Mouse (Mus musculus): ENCODE results near the gene Ptchd4. TPM values are rescaled to one million over a fixed set of nuclear protein-coding genes. Genes with fewer than 3 reads are reported as not detected.

Gene Ptchd4
- 3.7 and 4.7 TPM in 2 replicates for polyA plus RNA-seq (2016; fragmentation: Nextera tagmentation; extraction: Ambion mirVana)

- peak; percentile 85 for ATAC-seq (ENCODE audit: low FRiP score, low read depth)
- Histone ChIP-seq H3K9ac (replicated peaks) (peak within 1 kb of the TSS; percentile 62), H3K9me3 (no peaks in the 10 kb centered on the region), H3K4me2 (replicated peaks) (peak within 1 kb of the TSS; percentile 88), H3K36me3 (no peaks in the 10 kb centered on the region), H3K27ac (replicated peaks) (peak within 1 kb of the TSS; percentile 49; the same call in 1 of the 2 replicates), H3K27me3 (0 out of 2 replicates have a peak, but pooled peaks cover 8% of the 10 kb centered on the region), H3K4me1 (peaks cover 16% of the 10 kb centered on the region), H3K4me3 (peak within 1 kb of the TSS; percentile 66)
- under 1% methylated on average over 51 of the region's 56 CpGs for WGBS
Measured at GRCm38 (mm10) chr17:42315669-42316611, at the start of gene Ptchd4. Gene Ptchd4 (plus strand): TSS chr17:42315947.

DNA sequence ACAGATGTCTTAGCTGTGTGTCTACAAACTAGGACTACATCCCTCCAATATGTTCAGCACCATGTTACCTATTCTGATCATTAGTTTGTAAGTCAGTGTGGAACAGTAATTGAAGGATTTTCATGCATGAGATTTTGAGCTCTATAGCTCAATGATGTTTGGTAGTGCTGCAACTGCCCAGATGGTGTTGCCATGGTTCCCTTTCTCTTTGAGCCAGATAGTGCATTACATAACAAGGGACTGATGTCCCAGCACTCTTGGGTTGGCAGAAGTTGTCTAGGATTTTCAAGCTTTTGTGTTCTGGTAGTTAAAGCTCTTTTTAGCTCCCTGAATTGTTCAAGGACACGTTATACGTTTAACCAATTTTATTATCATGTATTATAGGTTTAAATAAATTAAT lies 38.9 kb upstream of the Ptchd4 start:
- Histone ChIP-seq H3K36me3 (no peaks in the 10 kb centered on the region), H3K4me3 (no peak overlapping the region), H3K4me2 (replicated peaks) (no peak overlapping the region), H3K27me3 (no peaks in the 10 kb centered on the region), H3K9ac (replicated peaks) (no peak overlapping the region), H3K27ac (replicated peaks) (no peak overlapping the region), H3K4me1 (no peaks in the 10 kb centered on the region), H3K9me3 (no peaks in the 10 kb centered on the region)
- 78% methylated on average over 2 of the region's 2 CpGs for WGBS
- no peak for ATAC-seq (ENCODE audit: low FRiP score, low read depth)

DNA sequence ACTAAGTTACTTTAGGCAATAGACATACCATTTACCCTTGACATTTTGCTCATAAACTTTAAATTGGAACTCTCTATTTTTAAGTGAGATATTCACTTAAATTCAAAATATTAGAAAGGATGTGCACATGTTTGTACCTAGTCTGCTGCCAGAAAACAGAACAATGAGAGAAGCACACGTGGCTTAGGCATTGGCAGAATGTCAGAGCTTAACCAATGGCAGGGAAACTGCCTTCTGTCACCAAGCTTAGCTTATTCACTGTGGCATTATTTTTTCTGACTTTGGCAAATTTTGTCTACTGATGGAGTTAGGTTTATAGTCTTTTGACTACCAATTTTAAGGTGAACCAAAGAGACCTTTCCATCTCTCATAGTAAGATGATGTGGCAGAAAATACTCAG lies 31.4 kb upstream of the Ptchd4 start:
- H3K27me3 ChIP-seq, result no peaks in the 10 kb centered on the region
- H3K36me3 ChIP-seq, result no peaks in the 10 kb centered on the region
- no peak for ATAC-seq (ENCODE audit: low FRiP score, low read depth)
- H3K4me3 ChIP-seq, result no peak overlapping the region
- H3K4me1 ChIP-seq, result no peaks in the 10 kb centered on the region
- H3K9ac ChIP-seq (replicated peaks), result no peak overlapping the region
- no peak overlapping the region for H3K27ac ChIP-seq (replicated peaks)
- no peaks in the 10 kb centered on the region for H3K9me3 ChIP-seq
- H3K4me2 ChIP-seq (replicated peaks), result no peak overlapping the region
- WGBS, result 77% methylated on average over 1 of the region's 1 CpGs

GRCm38 (mm10) chr17:42286255-42286654 lies 29.5 kb upstream of the Ptchd4 start:
- H3K4me2 ChIP-seq (replicated peaks), result no peak overlapping the region
- WGBS, result 79% methylated on average over 3 of the region's 3 CpGs
- no peak for ATAC-seq (ENCODE audit: low FRiP score, low read depth)
- no peak overlapping the region for H3K9ac ChIP-seq (replicated peaks)
- no peak overlapping the region for H3K27ac ChIP-seq (replicated peaks)
- no peaks in the 10 kb centered on the region for H3K27me3 ChIP-seq
- no peaks in the 10 kb centered on the region for H3K9me3 ChIP-seq
- no peak overlapping the region for H3K4me3 ChIP-seq
- no peaks in the 10 kb centered on the region for H3K4me1 ChIP-seq
- H3K36me3 ChIP-seq, result no peaks in the 10 kb centered on the region

- Histone ChIP-seq H3K36me3 (no peaks in the 10 kb centered on the region), H3K4me3 (no peak overlapping the region), H3K27ac (replicated peaks) (no peak overlapping the region), H3K27me3 (no peaks in the 10 kb centered on the region), H3K9ac (replicated peaks) (no peak overlapping the region), H3K4me1 (no peaks in the 10 kb centered on the region), H3K4me2 (replicated peaks) (no peak overlapping the region), H3K9me3 (no peaks in the 10 kb centered on the region)
- no peak for ATAC-seq (ENCODE audit: low FRiP score, low read depth)
Measured at GRCm38 (mm10) chr17:42290341-42290740, 25.4 kb upstream of the Ptchd4 start.

DNA sequence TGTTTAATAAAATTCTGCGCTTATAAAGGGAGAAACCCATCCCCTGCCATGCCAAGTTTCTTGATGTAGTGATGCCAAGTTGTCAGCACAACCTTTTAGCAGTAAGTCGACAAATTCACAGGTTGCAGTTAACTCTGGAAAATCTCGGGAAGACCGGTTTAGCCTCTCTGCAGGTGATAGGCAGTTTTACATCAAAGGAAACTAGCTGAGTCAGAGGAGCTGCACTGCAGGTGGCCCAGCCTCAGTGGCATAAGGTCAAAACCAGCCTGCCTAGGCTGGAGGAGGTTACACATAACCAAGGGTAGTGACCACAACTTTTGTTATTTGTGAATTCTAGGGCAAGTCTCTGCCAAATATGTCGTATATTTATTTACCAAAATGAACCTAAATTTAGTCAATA lies 24.0 kb upstream of the Ptchd4 start:
- no peaks in the 10 kb centered on the region for H3K27me3 ChIP-seq
- no peaks in the 10 kb centered on the region for H3K36me3 ChIP-seq
- H3K9ac ChIP-seq (replicated peaks), result no peak overlapping the region
- no peak overlapping the region for H3K4me2 ChIP-seq (replicated peaks)
- no peak overlapping the region for H3K27ac ChIP-seq (replicated peaks)
- WGBS, result 46% methylated on average over 5 of the region's 5 CpGs
- H3K9me3 ChIP-seq, result no peaks in the 10 kb centered on the region
- H3K4me3 ChIP-seq, result no peak overlapping the region
- no peaks in the 10 kb centered on the region for H3K4me1 ChIP-seq
- ATAC-seq (ENCODE audit: low FRiP score, low read depth), result no peak

- H3K27me3 ChIP-seq, result no peaks in the 10 kb centered on the region
- no peaks in the 10 kb centered on the region for H3K4me1 ChIP-seq
- 83% methylated on average over 4 of the region's 4 CpGs for WGBS
- no peak overlapping the region for H3K27ac ChIP-seq (replicated peaks)
- ATAC-seq (ENCODE audit: low FRiP score, low read depth), result no peak
- H3K9me3 ChIP-seq, result no peaks in the 10 kb centered on the region
- H3K36me3 ChIP-seq, result no peaks in the 10 kb centered on the region
- H3K4me2 ChIP-seq (replicated peaks), result no peak overlapping the region
- no peak overlapping the region for H3K9ac ChIP-seq (replicated peaks)
- no peak overlapping the region for H3K4me3 ChIP-seq
Measured at GRCm38 (mm10) chr17:42297986-42298385, 17.8 kb upstream of the Ptchd4 start.

DNA sequence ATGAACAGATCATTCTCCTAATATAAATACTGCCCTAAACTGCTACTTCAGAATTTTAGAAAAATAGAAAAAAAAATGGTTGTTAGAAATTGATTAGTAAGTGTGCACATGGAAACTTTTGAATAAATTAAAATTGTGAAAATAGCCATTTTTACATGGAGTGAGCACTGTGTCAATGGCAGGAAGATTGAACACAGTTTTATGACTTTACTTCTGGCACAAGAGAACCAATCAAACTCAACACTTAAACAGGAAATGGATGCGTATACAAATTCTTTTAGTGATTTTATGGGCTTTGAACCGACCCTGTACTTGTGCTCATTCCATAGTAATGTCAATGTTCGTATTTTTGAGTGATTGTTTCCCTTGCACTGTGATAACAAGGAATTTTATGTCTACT lies 16.1 kb upstream of the Ptchd4 start:
- H3K4me2 ChIP-seq (replicated peaks), result no peak overlapping the region

DNA sequence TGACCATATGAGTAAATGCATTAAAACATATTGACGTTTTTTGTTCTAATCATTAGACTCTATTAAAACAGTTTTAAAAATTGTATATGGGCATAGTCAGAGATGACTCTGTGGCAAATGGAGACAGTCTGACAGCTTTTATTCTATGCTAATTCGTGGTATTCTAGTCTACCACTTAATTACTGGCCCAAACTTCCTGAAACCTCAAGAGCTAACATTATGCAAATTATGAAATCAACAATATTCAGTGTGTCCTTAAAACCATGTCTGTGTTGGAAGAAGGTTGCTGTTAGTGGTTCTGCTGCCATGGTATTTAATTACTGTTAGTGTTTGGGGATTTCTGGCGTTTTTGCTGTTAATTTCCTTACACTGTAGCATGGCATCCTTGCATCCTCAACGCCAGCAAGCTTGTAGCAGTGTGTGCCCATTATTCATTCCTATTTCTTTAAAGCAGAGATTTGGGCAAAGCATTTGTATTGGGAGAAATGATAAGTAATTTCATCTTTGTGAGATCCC lies 12.6 kb upstream of the Ptchd4 start:
- no peak overlapping the region for H3K4me3 ChIP-seq
- no peaks in the 10 kb centered on the region for H3K9me3 ChIP-seq
- 70% methylated on average over 4 of the region's 4 CpGs for WGBS
- 0 out of 2 replicates have a peak, but pooled peaks have one; percentile 23 for ATAC-seq (ENCODE audit: low FRiP score, low read depth)
- H3K27me3 ChIP-seq, result no peaks in the 10 kb centered on the region
- no peak overlapping the region for H3K4me2 ChIP-seq (replicated peaks)
- H3K36me3 ChIP-seq, result no peaks in the 10 kb centered on the region
- no peak overlapping the region for H3K27ac ChIP-seq (replicated peaks)
- H3K4me1 ChIP-seq, result no peaks in the 10 kb centered on the region
- H3K9ac ChIP-seq (replicated peaks), result no peak overlapping the region

More for the DNA sequence above, 16.1 kb upstream of the Ptchd4 start:
- Histone ChIP-seq H3K9me3 (no peaks in the 10 kb centered on the region), H3K27me3 (no peaks in the 10 kb centered on the region), H3K4me3 (no peak overlapping the region), H3K4me1 (no peaks in the 10 kb centered on the region), H3K27ac (replicated peaks) (no peak overlapping the region), H3K9ac (replicated peaks) (no peak overlapping the region), H3K36me3 (no peaks in the 10 kb centered on the region)
- no peak for ATAC-seq (ENCODE audit: low FRiP score, low read depth)
- 88% methylated on average over 3 of the region's 3 CpGs for WGBS

GRCm38 (mm10) chr17:42304262-42304661 lies 11.5 kb upstream of the Ptchd4 start:
- no peak for ATAC-seq (ENCODE audit: low FRiP score, low read depth)
- H3K4me3 ChIP-seq, result no peak overlapping the region
- no peak overlapping the region for H3K27ac ChIP-seq (replicated peaks)
- no peaks in the 10 kb centered on the region for H3K27me3 ChIP-seq
- H3K4me2 ChIP-seq (replicated peaks), result no peak overlapping the region
- H3K9ac ChIP-seq (replicated peaks), result no peak overlapping the region
- H3K9me3 ChIP-seq, result no peaks in the 10 kb centered on the region
- WGBS, result 70% methylated on average over 4 of the region's 4 CpGs
- no peaks in the 10 kb centered on the region for H3K36me3 ChIP-seq
- H3K4me1 ChIP-seq, result no peaks in the 10 kb centered on the region

DNA sequence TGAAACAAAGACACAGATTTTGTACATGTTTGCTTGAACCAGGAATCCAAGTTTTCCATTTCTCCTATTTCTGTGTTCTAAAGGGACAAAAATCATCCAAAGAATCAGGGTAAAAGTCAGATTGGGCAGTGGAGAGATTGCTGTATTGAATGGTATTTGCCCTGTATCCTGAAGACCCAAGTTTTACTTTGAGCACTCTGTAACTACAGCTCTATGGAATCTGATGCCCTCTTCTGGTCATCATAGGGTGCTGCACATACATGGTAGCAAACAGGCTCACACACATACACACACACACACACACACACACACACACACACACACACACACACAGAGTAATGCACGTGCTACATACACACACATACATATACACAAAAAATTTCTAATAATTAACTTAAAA lies 8.7 kb upstream of the Ptchd4 start:
- no peak overlapping the region for H3K4me2 ChIP-seq (replicated peaks)
- WGBS, result 86% methylated on average over 1 of the region's 1 CpGs
- no peaks in the 10 kb centered on the region for H3K27me3 ChIP-seq
- H3K4me1 ChIP-seq, result no peaks in the 10 kb centered on the region
- no peak overlapping the region for H3K4me3 ChIP-seq
- H3K9ac ChIP-seq (replicated peaks), result no peak overlapping the region
- H3K9me3 ChIP-seq, result no peaks in the 10 kb centered on the region
- no peak overlapping the region for H3K27ac ChIP-seq (replicated peaks)
- no peaks in the 10 kb centered on the region for H3K36me3 ChIP-seq
- ATAC-seq (ENCODE audit: low FRiP score, low read depth), result no peak

GRCm38 (mm10) chr17:42310136-42310535 lies 5.6 kb upstream of the Ptchd4 start:
- no peak overlapping the region for H3K4me3 ChIP-seq
- H3K4me1 ChIP-seq, result peaks cover under 1% of the 10 kb centered on the region; the same call in 1 of the 2 replicates
- no peaks in the 10 kb centered on the region for H3K9me3 ChIP-seq
- H3K4me2 ChIP-seq (replicated peaks), result no peak overlapping the region
- H3K9ac ChIP-seq (replicated peaks), result no peak overlapping the region
- H3K27me3 ChIP-seq, result no peaks in the 10 kb centered on the region
- no peak overlapping the region for H3K27ac ChIP-seq (replicated peaks)
- no peaks in the 10 kb centered on the region for H3K36me3 ChIP-seq
- no peak for ATAC-seq (ENCODE audit: low FRiP score, low read depth)
